Mouse (Mus musculus): ENCODE data around the gene Bpifc.

Bpifc gene

GRCm38 (mm10) chr10:86011781-86012180 lies at the start of gene Bpifc:
TSS of gene Bpifc (minus strand) at chr10:86011895.
- TF ChIP-seq GATA4 (IDR thresholded peaks at IDR 0.05; ENCODE audit: insufficient replicate concordance, low read length), result no peak

- TF ChIP-seq GATA4 (IDR thresholded peaks at IDR 0.05; ENCODE audit: insufficient replicate concordance, low read length), result no peak
These were observed 48.6 kb upstream of the Bpifc start for GRCm38 (mm10) chr10:86060267-86060666.

GRCm38 (mm10) chr10:86057712-86058111 lies 46.0 kb upstream of the Bpifc start:
- no peak for TF ChIP-seq GATA4 (IDR thresholded peaks at IDR 0.05; ENCODE audit: insufficient replicate concordance, low read length)

GRCm38 (mm10) chr10:86057286-86057685 lies 45.6 kb upstream of the Bpifc start:
- TF ChIP-seq GATA4 (IDR thresholded peaks at IDR 0.05; ENCODE audit: insufficient replicate concordance, low read length), result no peak

GRCm38 (mm10) chr10:86056297-86056903 lies 44.7 kb upstream of the Bpifc start:
- no peak for TF ChIP-seq GATA4 (IDR thresholded peaks at IDR 0.05; ENCODE audit: insufficient replicate concordance, low read length)

GRCm38 (mm10) chr10:86052818-86053522 lies 41.3 kb upstream of the Bpifc start:
- TF ChIP-seq GATA4 (IDR thresholded peaks at IDR 0.05; ENCODE audit: insufficient replicate concordance, low read length), result no peak

GRCm38 (mm10) chr10:86050522-86050921 lies 38.8 kb upstream of the Bpifc start:
- no peak for TF ChIP-seq GATA4 (IDR thresholded peaks at IDR 0.05; ENCODE audit: insufficient replicate concordance, low read length)

GRCm38 (mm10) chr10:86047786-86048185 lies 36.1 kb upstream of the Bpifc start:
- no peak for TF ChIP-seq GATA4 (IDR thresholded peaks at IDR 0.05; ENCODE audit: insufficient replicate concordance, low read length)

- TF ChIP-seq GATA4 (IDR thresholded peaks at IDR 0.05; ENCODE audit: insufficient replicate concordance, low read length), result no peak
These were observed 34.7 kb upstream of the Bpifc start for GRCm38 (mm10) chr10:86046371-86046770.

- TF ChIP-seq GATA4 (IDR thresholded peaks at IDR 0.05; ENCODE audit: insufficient replicate concordance, low read length), result no peak
These were observed 32.4 kb upstream of the Bpifc start for GRCm38 (mm10) chr10:86044066-86044465.

- TF ChIP-seq GATA4 (IDR thresholded peaks at IDR 0.05; ENCODE audit: insufficient replicate concordance, low read length), result no peak
These were observed 32.0 kb upstream of the Bpifc start for GRCm38 (mm10) chr10:86043651-86044050.

GRCm38 (mm10) chr10:86034007-86034728 lies 22.5 kb upstream of the Bpifc start:
- no peak for TF ChIP-seq GATA4 (IDR thresholded peaks at IDR 0.05; ENCODE audit: insufficient replicate concordance, low read length)

GRCm38 (mm10) chr10:86032517-86032916 lies 20.8 kb upstream of the Bpifc start:
- no peak for TF ChIP-seq GATA4 (IDR thresholded peaks at IDR 0.05; ENCODE audit: insufficient replicate concordance, low read length)

- no peak for TF ChIP-seq GATA4 (IDR thresholded peaks at IDR 0.05; ENCODE audit: insufficient replicate concordance, low read length)
These were observed 19.0 kb upstream of the Bpifc start for GRCm38 (mm10) chr10:86030743-86031142.

- no peak for TF ChIP-seq GATA4 (IDR thresholded peaks at IDR 0.05; ENCODE audit: insufficient replicate concordance, low read length)
These were observed 14.7 kb upstream of the Bpifc start for GRCm38 (mm10) chr10:86026354-86026753.

- no peak for TF ChIP-seq GATA4 (IDR thresholded peaks at IDR 0.05; ENCODE audit: insufficient replicate concordance, low read length)
These were observed 14.2 kb upstream of the Bpifc start for GRCm38 (mm10) chr10:86025906-86026305.
